Mouse (Mus musculus) lung, adult 2 months (tissue): ENCODE results near the gene Rpia. TPM values are rescaled to one million over a fixed set of nuclear protein-coding genes. Genes with fewer than 3 reads are reported as not detected.

Source experiments
- DNase-seq: peaks from one replicate; pipeline ENCODE4 v3.0.0; 2022
- H3K4me1 ChIP-seq: fragments of 200-500 bp; 2 replicates; pipeline ENCODE4 v1.6.1; 2011; ENCODE audit warnings: low read length; ENCODE audit not compliant: control insufficient read depth, insufficient read depth
- H3K4me3 ChIP-seq: fragments of 200-500 bp; replicated peaks from 2 replicates; pipeline ENCODE3; 2011; ENCODE audit warnings: low read depth, mild to moderate bottlenecking, control low read depth, low read length; ENCODE audit errors: extremely low read depth
- CTCF ChIP-seq: fragments of 200-500 bp; IDR thresholded peaks from 2 replicates; pipeline ENCODE4 v1.5.1; 2011; ENCODE audit warnings: mild to moderate bottlenecking, low read length, control low read depth; ENCODE audit not compliant: insufficient read depth
- POLR2A ChIP-seq: fragments of 200-500 bp; IDR thresholded peaks from 2 replicates; pipeline ENCODE4 v1.6.1; 2011; ENCODE audit warnings: low read depth, mild to moderate bottlenecking, control low read depth, low read length, borderline replicate concordance; ENCODE audit errors: extremely low read depth
- WGBS: fragments of 180-500 bp; shearing (Covaris S2); methylation state at CpG from one replicate; pipeline ENCODE4 v1.1.7; 2018; 5-methylcytosine and 5-hydroxymethylcytosine counted together
- polyA plus RNA-seq: library from polyadenylated mRNA; depleted of rRNA; stranded (reverse); fragments of >200 nt; gene quantifications from 2 replicates; pipeline ENCODE4 v1.2.3, GENCODE M21; 2012; rRNA removed

Rpia gene
- polyA plus RNA-seq, 1 experiment = 10.7 TPM

GRCm38 (mm10) chr6:70718164-70718563 lies 73.9 kb downstream of the Rpia start:
- no peak for DNase-seq
- Histone ChIP-seq H3K4me1 (no peaks in the 10 kb centered on the region), H3K4me3 (no peak overlapping the region)
- WGBS = 74% methylated on average over 4 of the region's 4 CpGs
- TF ChIP-seq CTCF (no peak), POLR2A (no peak)

- 66% methylated on average over 12 of the region's 12 CpGs for WGBS
- Histone ChIP-seq H3K4me3 (no peak overlapping the region), H3K4me1 (no peaks in the 10 kb centered on the region)
- TF ChIP-seq CTCF (no peak), POLR2A (no peak)
- no peak for DNase-seq
Observed at GRCm38 (mm10) chr6:70716701-70717393, 75.2 kb downstream of the Rpia start.

Other genes with a start within 250 kb of the Rpia start
- 12.6 and 14.8 TPM in 2 replicates for gene Eif2ak3, start 52.3 kb upstream of the Rpia start, polyA plus RNA-seq
- gene Tex37, start 126.7 kb upstream of the Rpia start, polyA plus RNA-seq = not detected in 2 replicates
- gene Foxi3, start 164.3 kb upstream of the Rpia start, polyA plus RNA-seq = not detected in 2 replicates